Mouse (Mus musculus) embryonic facial prominence, embryonic 13.5 days (tissue): ENCODE data around the gene Unc5a. TPM values are rescaled to one million over a fixed set of nuclear protein-coding genes. Genes with fewer than 3 reads are reported as not detected.
A peak's percentile ranks its signal among the peaks of the same experiment; 100 is the strongest.

ENCODE experiments used
- ATAC-seq: fragments of 200-750 bp; cut with Nextera tagmentation; 2 replicates; pipeline ENCODE4 v1.8.0; 2017; ENCODE audit warnings: low read depth; ENCODE audit not compliant: insufficient number of reproducible peaks, insufficient read depth, low FRiP score, low TSS enrichment
- H3K27ac ChIP-seq: fragments of 300-500 bp; sonication (generic); 2 replicates; pipeline ENCODE4 v1.5.1; 2015; ENCODE audit warnings: moderate library complexity, mild to moderate bottlenecking, inconsistent platforms
- H3K27me3 ChIP-seq: fragments of 300-500 bp; sonication (generic); 2 replicates; pipeline ENCODE4 v1.6.1; 2015; ENCODE audit warnings: mild to moderate bottlenecking, inconsistent platforms
- H3K36me3 ChIP-seq: fragments of 300-500 bp; sonication (generic); 2 replicates; pipeline ENCODE4 v1.6.1; 2015; ENCODE audit warnings: mild to moderate bottlenecking, inconsistent platforms
- H3K4me1 ChIP-seq: fragments of 300-500 bp; sonication (generic); 2 replicates; pipeline ENCODE4 v1.6.1; 2015; ENCODE audit warnings: inconsistent platforms
- H3K4me2 ChIP-seq: fragments of 300-500 bp; sonication (generic); 2 replicates; pipeline ENCODE4 v1.6.1; 2015; ENCODE audit warnings: moderate library complexity, mild to moderate bottlenecking, inconsistent platforms
- H3K4me3 ChIP-seq: fragments of 300-500 bp; sonication (generic); 2 replicates; pipeline ENCODE4 v1.5.1; 2015; ENCODE audit warnings: mild to moderate bottlenecking, inconsistent platforms
- H3K9ac ChIP-seq: fragments of 300-500 bp; sonication (generic); 2 replicates; pipeline ENCODE4 v1.6.1; 2015; ENCODE audit warnings: mild to moderate bottlenecking, inconsistent platforms
- H3K9me3 ChIP-seq: fragments of 300-500 bp; sonication (generic); 2 replicates; pipeline ENCODE4 v1.6.1; 2016; ENCODE audit warnings: inconsistent platforms
- WGBS: fragments of 180-500 bp; shearing (Covaris S2); methylation state at CpG from one replicate; pipeline ENCODE4 v1.1.7; 2015; ENCODE audit warnings: mixed read lengths; 5-methylcytosine and 5-hydroxymethylcytosine counted together
- polyA plus RNA-seq: library from polyadenylated mRNA; unstranded; fragments of >200 nt; fragmentation: Nextera tagmentation; extraction: Ambion mirVana; gene quantifications from 2 replicates; pipeline ENCODE4 v1.2.1, GENCODE M21; 2015

Unc5a gene
- polyA plus RNA-seq, 1 experiment from 2014 or later, result 0.60 TPM

DNA sequence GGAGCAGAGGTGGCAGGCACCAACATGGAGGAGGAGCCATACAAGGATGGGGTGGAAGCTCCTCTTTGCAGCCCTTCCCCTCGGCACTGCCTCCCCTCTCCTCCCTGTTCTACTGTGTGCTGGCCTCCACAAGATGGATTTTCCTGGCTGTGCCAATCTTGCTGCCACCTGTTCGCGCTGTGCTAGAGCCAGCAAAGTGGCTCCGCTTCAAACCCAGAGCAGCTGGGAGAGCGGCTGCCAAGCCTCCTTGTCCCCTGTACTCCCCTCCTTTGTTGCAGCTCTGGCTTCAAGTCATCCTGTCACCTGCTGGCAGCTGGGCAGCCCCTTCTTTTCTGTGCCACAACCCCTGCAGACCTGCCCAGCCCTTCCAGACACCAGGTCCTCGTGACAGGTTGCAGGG, 13.0 kb upstream of the Unc5a start:
- no peak overlapping the region for H3K9ac ChIP-seq
- no peak overlapping the region for H3K4me2 ChIP-seq
- no peak overlapping the region for H3K27ac ChIP-seq
- peaks cover 61% of the 10 kb centered on the region for H3K27me3 ChIP-seq
- no peak for ATAC-seq
- H3K9me3 ChIP-seq, result no peaks in the 10 kb centered on the region
- no peaks in the 10 kb centered on the region for H3K36me3 ChIP-seq
- no peaks in the 10 kb centered on the region for H3K4me1 ChIP-seq
- WGBS, result 75% methylated on average over 6 of the region's 6 CpGs
- H3K4me3 ChIP-seq, result no peak overlapping the region

DNA sequence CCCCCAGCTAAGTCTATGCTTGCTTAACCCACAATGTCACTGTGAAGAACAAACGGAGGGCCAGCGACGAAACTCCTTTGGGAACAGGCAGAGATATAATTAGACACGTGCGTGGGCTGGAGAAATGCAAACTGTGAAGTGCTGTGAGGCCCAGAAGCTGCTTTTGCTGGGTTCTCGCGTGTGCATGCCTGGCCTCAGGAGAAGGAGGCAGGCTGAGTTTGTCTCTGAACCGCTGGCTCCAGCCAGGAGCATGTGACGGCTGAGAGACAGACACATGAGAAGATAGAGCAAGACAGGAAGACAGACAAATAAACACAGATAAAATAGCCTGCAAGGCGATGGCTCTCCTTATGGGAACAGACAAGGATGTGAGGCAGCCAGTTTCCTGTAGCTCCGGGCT, 11.3 kb upstream of the Unc5a start:
- Histone ChIP-seq H3K4me2 (no peak overlapping the region), H3K27me3 (peaks cover 69% of the 10 kb centered on the region), H3K27ac (no peak overlapping the region), H3K4me3 (no peak overlapping the region), H3K9me3 (no peaks in the 10 kb centered on the region), H3K36me3 (no peaks in the 10 kb centered on the region), H3K4me1 (no peaks in the 10 kb centered on the region), H3K9ac (no peak overlapping the region)
- no peak for ATAC-seq
- 45% methylated on average over 11 of the region's 11 CpGs for WGBS

DNA sequence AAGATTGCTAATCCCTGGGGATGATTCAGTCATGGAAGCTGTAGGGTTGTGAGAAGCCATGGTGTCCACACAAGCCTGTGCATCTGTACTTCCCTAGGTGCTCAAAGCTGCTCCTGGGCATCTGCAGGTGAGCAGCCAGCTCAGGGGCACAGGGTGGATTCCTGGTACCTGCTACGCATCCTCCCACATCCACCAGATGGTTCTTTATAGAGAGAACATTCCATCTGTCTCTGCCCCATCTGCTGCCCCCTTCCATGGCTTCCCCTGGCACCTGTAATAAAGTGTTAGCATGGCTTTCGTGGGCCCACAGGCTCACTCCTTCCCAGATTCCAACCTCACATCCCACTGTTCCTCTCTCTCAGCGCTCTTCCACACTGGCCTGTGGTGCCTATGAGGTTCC, 10.7 kb upstream of the Unc5a start:
- no peak overlapping the region for H3K27ac ChIP-seq
- no peaks in the 10 kb centered on the region for H3K4me1 ChIP-seq
- WGBS, result 80% methylated on average over 3 of the region's 3 CpGs
- H3K9me3 ChIP-seq, result no peaks in the 10 kb centered on the region
- no peak overlapping the region for H3K4me3 ChIP-seq
- no peak for ATAC-seq
- H3K9ac ChIP-seq, result no peak overlapping the region
- no peak overlapping the region for H3K4me2 ChIP-seq
- H3K36me3 ChIP-seq, result no peaks in the 10 kb centered on the region
- H3K27me3 ChIP-seq, result peaks cover 68% of the 10 kb centered on the region

DNA sequence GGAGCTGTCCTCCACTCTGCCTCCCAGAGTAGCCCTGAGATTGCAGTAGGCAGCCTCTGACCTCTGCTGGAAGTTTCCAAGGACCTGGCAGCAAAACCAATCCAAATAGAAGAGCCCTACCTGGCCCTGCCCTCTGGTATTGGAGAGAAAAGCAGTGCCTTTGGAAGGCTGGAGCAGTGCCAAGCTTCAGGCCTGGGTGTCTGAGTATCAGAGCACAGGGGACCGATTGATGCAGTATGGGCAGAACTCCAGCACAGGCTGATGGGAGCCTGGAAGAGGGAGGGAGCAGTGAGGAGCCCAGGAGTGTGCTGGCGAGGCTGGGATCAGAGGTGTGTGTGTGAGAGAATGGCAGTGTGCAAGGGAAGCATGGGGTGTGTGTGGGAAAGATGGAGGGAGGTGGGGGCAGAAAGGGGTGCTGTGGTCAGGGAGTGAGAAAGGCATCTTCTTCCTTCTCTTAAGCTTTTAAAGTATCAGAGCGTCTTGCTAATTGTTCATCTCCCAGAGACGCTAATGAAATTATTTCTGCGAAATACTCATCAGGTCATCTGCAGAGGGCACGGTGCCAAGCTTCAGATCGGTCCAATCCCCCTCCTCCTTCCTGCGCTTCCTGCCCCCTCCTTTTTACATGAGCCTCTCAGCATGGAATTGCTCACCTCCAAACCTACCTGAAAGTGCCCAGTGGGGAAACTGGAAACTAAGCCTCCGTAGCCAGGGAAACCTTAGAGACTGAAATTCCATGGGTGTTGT, 4.6 kb upstream of the Unc5a start:
- no peaks in the 10 kb centered on the region for H3K9me3 ChIP-seq
- H3K36me3 ChIP-seq, result no peaks in the 10 kb centered on the region
- no peak overlapping the region for H3K4me3 ChIP-seq
- peaks cover 87% of the 10 kb centered on the region for H3K27me3 ChIP-seq
- no peak overlapping the region for H3K9ac ChIP-seq
- H3K4me2 ChIP-seq, result no peak overlapping the region
- WGBS, result 46% methylated on average over 9 of the region's 9 CpGs
- no peak for ATAC-seq
- no peak overlapping the region for H3K27ac ChIP-seq
- H3K4me1 ChIP-seq, result peaks cover 12% of the 10 kb centered on the region

DNA sequence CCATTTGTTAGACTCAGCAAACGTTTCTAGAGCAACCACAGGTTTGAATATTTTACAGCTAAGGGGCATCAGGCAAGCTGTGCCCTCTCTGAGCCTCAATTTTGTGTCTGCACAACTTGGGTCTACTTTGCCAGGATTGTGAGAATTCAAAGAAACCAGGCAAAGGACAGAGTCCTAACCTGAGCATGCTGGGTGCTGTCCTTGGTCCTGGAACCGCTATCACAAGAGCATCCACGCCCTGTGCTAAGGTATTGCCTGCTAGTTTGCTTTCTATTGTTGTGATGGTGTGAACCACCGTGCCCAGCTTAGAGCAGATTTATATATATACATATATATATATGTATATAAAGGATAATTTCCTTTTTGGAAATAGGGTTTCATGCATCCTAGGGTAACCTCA, 3.9 kb upstream of the Unc5a start:
- Histone ChIP-seq H3K9me3 (no peaks in the 10 kb centered on the region), H3K27me3 (peaks cover 88% of the 10 kb centered on the region), H3K4me1 (peaks cover 19% of the 10 kb centered on the region), H3K36me3 (no peaks in the 10 kb centered on the region), H3K4me3 (no peak overlapping the region), H3K9ac (no peak overlapping the region), H3K4me2 (no peak overlapping the region), H3K27ac (no peak overlapping the region)
- WGBS, result 5% methylated on average over 4 of the region's 4 CpGs
- no peak for ATAC-seq

DNA sequence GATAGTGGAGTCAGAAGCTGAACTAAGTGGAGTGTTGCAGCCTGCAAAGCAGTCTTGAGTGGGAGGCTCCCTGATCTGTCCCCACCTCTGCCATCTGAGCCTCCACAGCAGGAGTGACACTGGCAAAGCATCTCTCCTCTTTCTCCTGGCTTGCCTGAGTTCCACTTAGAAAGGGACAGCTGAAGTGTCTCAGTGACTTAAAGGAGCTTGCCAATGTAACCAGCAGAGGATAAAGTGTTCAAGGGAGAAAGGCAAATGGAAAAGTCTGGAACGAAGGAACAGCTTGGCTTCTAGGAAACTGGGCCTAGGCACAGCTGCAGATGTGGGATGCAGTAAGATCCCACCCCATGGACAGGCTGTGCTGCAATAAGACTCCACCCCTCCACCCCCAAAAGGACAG, 2.8 kb upstream of the Unc5a start:
- 81% methylated on average over 1 of the region's 1 CpGs for WGBS
- H3K4me1 ChIP-seq, result peaks cover 24% of the 10 kb centered on the region
- no peak overlapping the region for H3K27ac ChIP-seq
- H3K4me2 ChIP-seq, result no peak overlapping the region
- H3K9me3 ChIP-seq, result no peaks in the 10 kb centered on the region
- peaks cover 97% of the 10 kb centered on the region for H3K27me3 ChIP-seq
- H3K36me3 ChIP-seq, result no peaks in the 10 kb centered on the region
- H3K4me3 ChIP-seq, result no peak overlapping the region
- ATAC-seq, result no peak
- H3K9ac ChIP-seq, result no peak overlapping the region

DNA sequence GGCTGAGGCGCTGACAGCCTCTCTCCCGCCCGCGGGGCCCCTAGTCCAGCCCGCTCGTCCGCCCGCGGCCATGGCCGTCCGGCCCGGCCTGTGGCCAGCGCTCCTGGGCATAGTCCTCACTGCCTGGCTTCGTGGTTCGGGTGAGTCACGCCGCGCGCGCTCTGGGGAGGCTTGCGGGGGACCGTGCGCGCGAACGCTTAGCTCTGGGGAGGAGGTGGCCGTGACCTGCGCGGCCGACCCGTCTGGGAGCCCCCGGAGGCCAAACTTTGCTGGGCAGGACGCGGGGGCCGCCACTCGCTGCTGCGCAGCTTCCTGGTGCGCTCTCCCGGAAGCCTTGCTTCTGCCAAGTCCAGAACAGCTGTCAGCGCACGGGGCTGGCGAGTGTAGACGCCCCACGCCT, 381 bp downstream of the Unc5a start:
- Histone ChIP-seq H3K27ac (no peak overlapping the region), H3K36me3 (no peaks in the 10 kb centered on the region), H3K4me1 (peaks cover 24% of the 10 kb centered on the region), H3K9me3 (no peaks in the 10 kb centered on the region), H3K4me3 (peak overlapping the region; percentile 62), H3K27me3 (peaks cover 100% of the 10 kb centered on the region), H3K4me2 (peak overlapping the region; percentile 100), H3K9ac (peak overlapping the region; percentile 65)
- 0 out of 2 replicates have a peak, but pooled peaks have one; percentile 2 for ATAC-seq
- 2% methylated on average over 37 of the region's 44 CpGs for WGBS

DNA sequence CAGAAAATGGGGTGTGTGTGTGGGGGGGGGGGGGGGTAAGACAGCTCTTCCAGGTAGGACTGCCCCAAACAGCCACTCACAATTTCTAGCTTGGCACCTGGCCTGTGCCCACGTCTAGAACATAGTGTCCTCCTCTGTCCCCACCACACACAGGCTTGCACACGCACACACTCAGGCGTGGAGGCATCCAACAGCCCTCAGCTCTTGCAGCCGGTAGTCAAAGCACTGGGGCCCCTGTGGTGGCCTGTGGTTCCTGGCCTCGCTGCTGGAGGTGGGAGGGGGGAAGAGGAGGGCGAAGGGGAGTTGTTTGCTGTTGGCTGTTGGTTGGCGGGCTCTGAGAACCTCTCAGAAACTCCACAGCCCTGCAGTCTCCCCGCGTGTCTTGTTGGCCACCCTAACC, 920 bp downstream of the Unc5a start:
- no peak for ATAC-seq
- 0% methylated on average over 9 of the region's 9 CpGs for WGBS
- no peaks in the 10 kb centered on the region for H3K9me3 ChIP-seq
- no peak overlapping the region for H3K27ac ChIP-seq
- H3K36me3 ChIP-seq, result no peaks in the 10 kb centered on the region
- H3K4me1 ChIP-seq, result peaks cover 24% of the 10 kb centered on the region
- peak overlapping the region; percentile 62 for H3K4me3 ChIP-seq
- peaks cover 100% of the 10 kb centered on the region for H3K27me3 ChIP-seq
- H3K4me2 ChIP-seq, result peak overlapping the region; percentile 100
- no peak overlapping the region; the same call in 1 of the 2 replicates for H3K9ac ChIP-seq

DNA sequence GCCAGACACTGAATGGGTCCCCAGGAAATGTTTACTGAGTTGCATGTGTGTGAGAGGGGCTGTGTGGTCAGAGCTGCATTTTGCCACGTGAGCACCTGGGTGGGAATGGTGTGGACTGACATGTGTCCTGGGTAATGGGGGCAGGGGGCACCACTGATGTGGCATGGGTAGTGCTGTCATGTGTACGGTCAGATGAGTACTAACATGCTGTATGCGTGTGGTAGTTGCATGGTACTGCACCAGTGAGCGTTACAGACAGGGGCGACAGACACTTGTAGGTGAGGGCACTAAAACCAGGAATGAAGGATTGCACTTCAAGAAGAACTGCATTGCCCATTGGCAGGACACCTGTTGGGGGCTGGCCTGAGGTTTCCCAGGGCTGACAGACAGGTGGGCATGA, 2.0 kb downstream of the Unc5a start:
- 55% methylated on average over 5 of the region's 5 CpGs for WGBS
- Histone ChIP-seq H3K36me3 (no peaks in the 10 kb centered on the region), H3K9ac (no peak overlapping the region), H3K4me1 (peaks cover 29% of the 10 kb centered on the region), H3K9me3 (no peaks in the 10 kb centered on the region), H3K4me2 (no peak overlapping the region), H3K4me3 (no peak overlapping the region), H3K27ac (no peak overlapping the region), H3K27me3 (peaks cover 100% of the 10 kb centered on the region)
- no peak for ATAC-seq

DNA sequence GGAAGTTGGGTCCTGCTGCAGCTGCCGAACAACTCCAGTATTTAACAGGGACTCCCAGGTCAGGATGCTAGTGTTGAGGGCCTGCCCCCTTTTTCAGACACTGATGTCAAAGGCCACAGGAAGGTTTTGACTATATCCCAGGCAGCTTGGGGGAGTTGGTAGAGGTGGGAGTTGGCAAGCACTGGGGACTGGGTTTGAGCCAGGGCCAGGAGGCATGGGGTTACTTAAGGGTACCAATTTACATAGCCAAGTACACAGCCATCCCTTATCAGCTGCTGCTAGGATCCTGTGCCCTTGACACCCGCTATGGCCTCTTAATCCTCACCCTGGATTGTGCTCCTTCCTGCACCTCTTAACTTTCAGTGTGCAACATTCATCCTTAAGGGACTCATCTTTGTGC, 5.5 kb downstream of the Unc5a start:
- WGBS, result 47% methylated on average over 2 of the region's 2 CpGs
- Histone ChIP-seq H3K9me3 (no peaks in the 10 kb centered on the region), H3K36me3 (no peaks in the 10 kb centered on the region), H3K27ac (no peak overlapping the region), H3K4me3 (no peak overlapping the region), H3K4me1 (peaks cover 18% of the 10 kb centered on the region), H3K27me3 (peaks cover 97% of the 10 kb centered on the region), H3K4me2 (no peak overlapping the region), H3K9ac (no peak overlapping the region)
- ATAC-seq, result no peak

DNA sequence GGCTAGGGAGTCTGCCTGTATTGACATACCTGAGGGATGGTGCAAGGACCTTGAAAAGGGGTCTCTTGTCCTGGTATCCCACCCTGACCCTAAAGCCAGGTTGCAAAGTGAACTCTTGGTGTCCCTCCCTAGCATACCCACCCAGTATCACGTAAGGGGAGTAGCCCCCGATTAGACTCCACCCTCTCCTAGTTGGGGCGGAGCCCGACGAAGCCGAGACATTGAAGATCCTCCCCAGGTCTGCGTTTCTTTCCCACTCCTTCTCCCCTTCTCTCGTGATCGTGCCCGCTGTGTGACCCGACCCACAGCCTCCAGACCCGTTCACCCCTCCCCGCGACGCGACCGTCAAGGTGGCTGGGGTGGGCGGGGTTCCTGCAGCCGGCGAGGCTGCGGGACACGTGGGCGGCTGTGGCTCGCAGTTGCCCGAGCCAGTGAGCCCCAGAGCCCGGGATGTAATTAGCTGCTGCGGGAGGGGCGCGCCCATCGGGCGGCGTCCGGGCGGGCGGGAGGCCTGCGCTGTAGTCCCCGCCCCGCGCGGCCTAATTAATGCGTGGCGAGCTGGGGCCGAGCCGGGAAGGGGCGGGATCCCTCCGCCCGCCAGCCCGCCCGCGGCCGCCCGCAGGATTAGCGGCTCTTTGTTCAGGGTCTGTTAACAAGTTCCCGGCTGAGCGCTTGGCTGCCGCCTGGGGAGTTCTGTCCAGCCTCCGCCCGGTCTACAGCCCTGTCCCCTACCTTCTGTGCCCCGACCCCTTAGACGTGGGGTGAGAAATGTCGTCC, 6.7 kb downstream of the Unc5a start:
- WGBS, result under 1% methylated on average over 61 of the region's 61 CpGs
- H3K4me3 ChIP-seq, result peak overlapping the region; percentile 52
- 0 out of 2 replicates have a peak, but pooled peaks have one; percentile 46 for ATAC-seq
- H3K4me1 ChIP-seq, result peaks cover 9% of the 10 kb centered on the region
- peaks cover 88% of the 10 kb centered on the region for H3K27me3 ChIP-seq
- no peaks in the 10 kb centered on the region for H3K9me3 ChIP-seq
- peak overlapping the region; percentile 69 for H3K9ac ChIP-seq
- no peak overlapping the region for H3K27ac ChIP-seq
- H3K4me2 ChIP-seq, result peak overlapping the region; percentile 89
- H3K36me3 ChIP-seq, result no peaks in the 10 kb centered on the region

DNA sequence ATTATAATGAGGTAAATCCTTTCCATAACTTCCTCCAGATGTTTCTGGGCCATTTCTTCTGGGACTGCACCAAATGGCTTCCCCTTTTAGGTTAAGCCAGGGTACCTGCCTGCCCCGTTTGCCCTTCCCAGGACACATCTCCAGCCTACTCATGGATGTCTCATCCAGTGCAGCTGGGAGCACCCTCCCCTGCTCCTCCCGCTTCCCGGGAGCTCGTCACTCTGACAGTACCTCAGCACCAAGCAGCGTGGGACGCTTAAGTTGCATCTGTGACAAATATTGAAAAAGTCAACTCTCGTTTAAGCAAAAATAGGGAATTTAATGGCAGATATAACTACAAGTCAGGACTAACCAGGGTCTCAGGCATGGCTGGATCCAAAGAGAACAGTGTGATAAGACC, 8.1 kb downstream of the Unc5a start:
- no peak for ATAC-seq

More for the DNA sequence above, 8.1 kb downstream of the Unc5a start:
- H3K9ac ChIP-seq, result no peak overlapping the region
- WGBS, result 39% methylated on average over 7 of the region's 7 CpGs
- peaks cover 79% of the 10 kb centered on the region for H3K27me3 ChIP-seq
- no peak overlapping the region for H3K4me3 ChIP-seq
- no peak overlapping the region for H3K27ac ChIP-seq
- no peak overlapping the region for H3K4me2 ChIP-seq
- H3K4me1 ChIP-seq, result peaks cover 8% of the 10 kb centered on the region
- H3K36me3 ChIP-seq, result no peaks in the 10 kb centered on the region
- H3K9me3 ChIP-seq, result no peaks in the 10 kb centered on the region
